In genomic region chr7:132356185-132356584, GRCm38 (mm10) we compare ENCODE assay signal across 14 mouse cellular contexts. TPM values are rescaled to one million over a fixed set of nuclear protein-coding genes. Genes with fewer than 3 reads are reported as not detected.
A peak's percentile ranks its signal among the peaks of the same experiment; 100 is the strongest.
DNase-seq lines count a peak whose midpoint lies in the region; ATAC-seq and TF ChIP-seq lines count a peak whose summit lies in the region.
"Had no signal": no experiment of that assay in that cellular context is flagged by ENCODE, and none has a peak within 500 bp of the region (broad histone marks: within the 10 kb centered on the region; RNA-seq: fewer than 3 reads in every experiment).

No protein-coding gene starts in this region.

- TF ChIP-seq RAD21 in MEL (IDR thresholded peaks at IDR 0.05; ENCODE audit: low read depth, low read length) = no peak

- whole genome bisulfite sequencing in lung, embryonic 16.5 days = 35% methylated on average over 8 of the region's 8 CpGs
- 8% methylated on average over 8 of the region's 8 CpGs for WGBS in embryonic facial prominence, embryonic 13.5 days

- no peak overlapping the region for H3K27ac ChIP-seq in lung, embryonic 16.5 days (ENCODE audit: low read length)
- H3K27ac ChIP-seq in MEL (ENCODE audit: control insufficient read depth, low read depth, low read length) = no peak overlapping the region
- H3K27ac ChIP-seq in embryonic facial prominence, embryonic 13.5 days = peak overlapping the region; percentile 66
- H3K27ac ChIP-seq: gastrocnemius, adult 2 months; heart, embryonic 13.5 days; midbrain, embryonic 15.5 days had no signal

- no peaks in the 10 kb centered on the region for H3K9me3 ChIP-seq in lung, embryonic 16.5 days (ENCODE audit: control insufficient read depth, low read length)
- H3K9me3 ChIP-seq in MEL (replicated peaks; ENCODE audit: insufficient read depth, low read length) = no peaks in the 10 kb centered on the region
- H3K9me3 ChIP-seq in embryonic facial prominence, embryonic 13.5 days = no peaks in the 10 kb centered on the region
- H3K9me3 ChIP-seq: heart, embryonic 13.5 days; midbrain, embryonic 15.5 days had no signal

- ATAC-seq in lung, embryonic 16.5 days (ENCODE audit: low read depth) = peak; percentile 45
- 0 out of 2 replicates have a peak, but pooled peaks have one; percentile 32 for ATAC-seq in embryonic facial prominence, embryonic 13.5 days (ENCODE audit: insufficient number of reproducible peaks, insufficient read depth, low FRiP score, low TSS enrichment, low read depth)
- ATAC-seq in megakaryocyte, adult 5-6 weeks (ENCODE audit: poor library complexity, severe bottlenecking) = no peak
- ATAC-seq: midbrain, embryonic 15.5 days had no signal

- no peak for TF ChIP-seq POLR2A in MEL (IDR thresholded peaks at IDR 0.05; ENCODE audit: control insufficient read depth in 1 of 2, insufficient read depth in 1 of 2, low read depth in 1 of 2, low read length in 2 of 2, poor library complexity in 1 of 2)

- no peaks in the 10 kb centered on the region for H3K36me3 ChIP-seq in lung, embryonic 16.5 days (ENCODE audit: control insufficient read depth, insufficient read depth, low read length)
- peaks cover 0 to 18% of the 10 kb centered on the region in 2 experiments; a peak in 2 of 4 replicates for H3K36me3 ChIP-seq in MEL (ENCODE audit: control insufficient read depth in 1 of 2, insufficient read depth in 2 of 2, low read length in 2 of 2)
- H3K36me3 ChIP-seq in embryonic facial prominence, embryonic 13.5 days = no peaks in the 10 kb centered on the region
- H3K36me3 ChIP-seq: heart, embryonic 13.5 days; midbrain, embryonic 15.5 days had no signal

- no peak overlapping the region for H3K4me2 ChIP-seq in lung, embryonic 16.5 days (ENCODE audit: low read depth, low read length)
- 0 out of 2 replicates have a peak overlapping the region, but pooled peaks have one; percentile 2 for H3K4me2 ChIP-seq in embryonic facial prominence, embryonic 13.5 days
- H3K4me2 ChIP-seq: heart, embryonic 13.5 days; midbrain, embryonic 15.5 days had no signal

- TF ChIP-seq CTCF in MEL (IDR thresholded peaks at IDR 0.05 in 2 of 3, conservative IDR thresholded peaks at IDR 0.05 in 1 of 3; ENCODE audit: control insufficient read depth in 1 of 3, insufficient read depth in 1 of 3, low read depth in 2 of 3, low read length in 3 of 3, poor library complexity in 1 of 3, severe bottlenecking in 1 of 3) = no peak

- H3K27me3 ChIP-seq in lung, embryonic 16.5 days (ENCODE audit: control insufficient read depth, insufficient read depth, low read depth, low read length) = no peaks in the 10 kb centered on the region
- H3K27me3 ChIP-seq in MEL (ENCODE audit: control insufficient read depth in 1 of 2, insufficient read depth in 2 of 2, low read length in 2 of 2) = no peaks in the 10 kb centered on the region
- H3K27me3 ChIP-seq in embryonic facial prominence, embryonic 13.5 days = 0 out of 2 replicates have a peak, but pooled peaks cover 3% of the 10 kb centered on the region
- H3K27me3 ChIP-seq: heart, embryonic 13.5 days; midbrain, embryonic 15.5 days had no signal

- H3K9ac ChIP-seq in lung, embryonic 16.5 days (ENCODE audit: low read length) = no peak overlapping the region
- H3K9ac ChIP-seq in MEL (ENCODE audit: control insufficient read depth, low read depth, low read length, poor library complexity, severe bottlenecking) = no peak overlapping the region
- H3K9ac ChIP-seq in embryonic facial prominence, embryonic 13.5 days = no peak overlapping the region
- H3K9ac ChIP-seq: heart, embryonic 13.5 days; midbrain, embryonic 15.5 days had no signal

- no peaks in the 10 kb centered on the region for H3K79me2 ChIP-seq in MEL (ENCODE audit: control insufficient read depth, insufficient read depth, low read length, poor library complexity)

- TF ChIP-seq EP300 in MEL (IDR thresholded peaks at IDR 0.05; ENCODE audit: low read depth in 1 of 2, low read length in 2 of 2) = no peak

- H3K4me1 ChIP-seq in lung, embryonic 16.5 days (replicated peaks; ENCODE audit: control insufficient read depth, insufficient read depth, low read length) = peaks cover 15% of the 10 kb centered on the region
- H3K4me1 ChIP-seq in MEL (ENCODE audit: control insufficient read depth in 1 of 2, insufficient read depth in 2 of 2, low read length in 2 of 2) = peaks cover 0 to 35% of the 10 kb centered on the region in 2 experiments; a peak in 2 of 4 replicates
- peaks cover 30% of the 10 kb centered on the region for H3K4me1 ChIP-seq in embryonic facial prominence, embryonic 13.5 days
- H3K4me1 ChIP-seq: midbrain, embryonic 15.5 days had no signal

- no peak for DNase-seq in lung, postnatal 4 days
- DNase-seq in MEL (ENCODE audit: low read depth, low spot score) = peak; percentile 37
- DNase-seq in thymus, postnatal 0 days (ENCODE audit: low spot score) = peak; percentile 70
- no peak for DNase-seq in natural killer cell, adult 2 months (ENCODE audit: low spot score in 2 of 2)
- DNase-seq: adrenal gland, postnatal 14 days; cerebellum, adult 2 months; gastrocnemius, adult 2 months; lung, adult 2 months had no signal

- H3K4me3 ChIP-seq in lung, embryonic 16.5 days (ENCODE audit: low read length) = no peak overlapping the region
- no peak overlapping the region for H3K4me3 ChIP-seq in MEL (ENCODE audit: control insufficient read depth in 1 of 2, insufficient read depth in 1 of 2, low read depth in 2 of 2, low read length in 2 of 2)
- H3K4me3 ChIP-seq in embryonic facial prominence, embryonic 13.5 days = no peak overlapping the region
- H3K4me3 ChIP-seq: erythroblast, embryonic 14.5 days; gastrocnemius, adult 2 months; heart, embryonic 13.5 days; midbrain, embryonic 15.5 days had no signal

TF ChIP-seq in MEL, 35 proteins besides CTCF, POLR2A, EP300 and RAD21:
- no peak for TF ChIP-seq MYC (IDR thresholded peaks at IDR 0.05; ENCODE audit: low read depth, low read length)
- TF ChIP-seq ZMIZ1 (IDR thresholded peaks at IDR 0.05; ENCODE audit: low read depth, low read length) = peak; percentile 44; the same call in 1 of the 2 replicates
- no peak for TF ChIP-seq MEF2A (IDR thresholded peaks at IDR 0.05; ENCODE audit: extremely low read depth, insufficient replicate concordance, low read depth, low read length, poor library complexity, severe bottlenecking)
- TF ChIP-seq SMC3 (IDR thresholded peaks at IDR 0.05; ENCODE audit: low read depth, low read length) = no peak; the same call in 1 of the 2 replicates

RNA-seq across cellular contexts. Expression of gene Chst15, which starts 39.2 kb away (rescaled TPM):
- 22.3 and 24.8 TPM in 2 replicates for polyA plus RNA-seq in lung, embryonic 16.5 days (2015; fragmentation: Nextera tagmentation; extraction: Ambion mirVana)
- 14.3 and 14.9 TPM in 2 replicates for total RNA-seq in MEL (2012; rRNA removed)
- polyA plus RNA-seq in MEL (2012; ENCODE audit: insufficient read depth in 1 of 2, insufficient read length in 2 of 2, low read depth in 1 of 2, low replicate concordance in 2 of 2, missing spikeins in 1 of 2) = 10 to 100 TPM in 1 of 2 experiments, not detected in 1; 18.1 TPM
- 30.2 and 30.4 TPM in 2 replicates for polyA plus RNA-seq in embryonic facial prominence, embryonic 13.5 days (2015; fragmentation: Nextera tagmentation; extraction: Ambion mirVana)
- 5.9 and 8.2 TPM in 2 replicates for polyA plus RNA-seq in thymus, postnatal 0 days (2015; fragmentation: Nextera tagmentation; extraction: Ambion mirVana)
- total RNA-seq in megakaryocyte, adult 5-6 weeks (2015) = 14.0 and 14.6 TPM in 2 replicates
- 12.9 and 17.1 TPM in 2 replicates for total RNA-seq in megakaryocyte, adult 5-6 weeks (2017)

Comparison
In these comparisons a context has a peak if more than half of its experiments do, and no peak if none do; other contexts are left out.
1. DNase-seq: peak in MEL (single experiment) and thymus, postnatal 0 days (single experiment); none in lung, postnatal 4 days (0 of 2) and natural killer cell, adult 2 months (0 of 2).